Mouse (Mus musculus) T-helper 2 cell (primary cell): ENCODE results near the gene Tbc1d22a.

ENCODE experiments used
- in situ Hi-C: fragments of 300-600 bp; cut with MboI, MseI; formaldehyde crosslinking; loops from one replicate; pipeline ENCODE4 v1.15.1; 2025; ENCODE audit warnings: high pct_unique_total_duplicates

Gene Tbc1d22a

GRCm38 (mm10) chr15:86231831-86232512, 17.7 kb downstream of the Tbc1d22a start:
- in situ Hi-C loops = no loop called here

- in situ Hi-C loops = no loop called here
Measured at GRCm38 (mm10) chr15:86234001-86234400, 19.7 kb downstream of the Tbc1d22a start.

- in situ Hi-C loops = no loop called here
Measured at GRCm38 (mm10) chr15:86234517-86235441, 20.5 kb downstream of the Tbc1d22a start.

- in situ Hi-C loops = no loop called here
Measured at GRCm38 (mm10) chr15:86236252-86236651, 22.0 kb downstream of the Tbc1d22a start.

GRCm38 (mm10) chr15:86238076-86238475, 23.8 kb downstream of the Tbc1d22a start:
- in situ Hi-C loops = no loop called here

- in situ Hi-C loops = no loop called here
Measured at GRCm38 (mm10) chr15:86239068-86239467, 24.8 kb downstream of the Tbc1d22a start.

GRCm38 (mm10) chr15:86239801-86240200, 25.5 kb downstream of the Tbc1d22a start:
- in situ Hi-C loops = no loop called here

- in situ Hi-C loops = no loop called here
Measured at GRCm38 (mm10) chr15:86243708-86244107, 29.4 kb downstream of the Tbc1d22a start.

GRCm38 (mm10) chr15:86244380-86244779, 30.1 kb downstream of the Tbc1d22a start:
- in situ Hi-C loops = no loop called here

GRCm38 (mm10) chr15:86250269-86250668, 36.0 kb downstream of the Tbc1d22a start:
- in situ Hi-C loops = loop anchor here (10.0 kb wide), 1 partner anchor 155 kb away; no protein-coding TSS in a partner anchor

GRCm38 (mm10) chr15:86252130-86252529, 37.9 kb downstream of the Tbc1d22a start:
- in situ Hi-C loops = loop anchor here (10.0 kb wide), 1 partner anchor 153 kb away; no protein-coding TSS in a partner anchor

GRCm38 (mm10) chr15:86252684-86253083, 38.4 kb downstream of the Tbc1d22a start:
- in situ Hi-C loops = loop anchor here (10.0 kb wide), 1 partner anchor 152 kb away; no protein-coding TSS in a partner anchor

GRCm38 (mm10) chr15:86253411-86253810, 39.2 kb downstream of the Tbc1d22a start:
- in situ Hi-C loops = loop anchor here (10.0 kb wide), 1 partner anchor 151 kb away; no protein-coding TSS in a partner anchor

- in situ Hi-C loops = loop anchor here (10.0 kb wide), 1 partner anchor 149 kb away; no protein-coding TSS in a partner anchor
Measured at GRCm38 (mm10) chr15:86256201-86256600, 41.9 kb downstream of the Tbc1d22a start.

- in situ Hi-C loops = loop anchor here (10.0 kb wide), 1 partner anchor 148 kb away; no protein-coding TSS in a partner anchor
Measured at GRCm38 (mm10) chr15:86256728-86257179, 42.5 kb downstream of the Tbc1d22a start.

GRCm38 (mm10) chr15:86257916-86258685, 43.8 kb downstream of the Tbc1d22a start:
- in situ Hi-C loops = loop anchor here (10.0 kb wide), 1 partner anchor 147 kb away; no protein-coding TSS in a partner anchor

GRCm38 (mm10) chr15:86259233-86259632, 45.0 kb downstream of the Tbc1d22a start:
- in situ Hi-C loops = loop anchor here (10.0 kb wide), 1 partner anchor 146 kb away; no protein-coding TSS in a partner anchor

- in situ Hi-C loops = no loop called here
Measured at GRCm38 (mm10) chr15:86260111-86260510, 45.9 kb downstream of the Tbc1d22a start.

GRCm38 (mm10) chr15:86264389-86264788, 50.1 kb downstream of the Tbc1d22a start:
- in situ Hi-C loops = no loop called here

GRCm38 (mm10) chr15:86264803-86265202, 50.5 kb downstream of the Tbc1d22a start:
- in situ Hi-C loops = no loop called here

GRCm38 (mm10) chr15:86266975-86267374, 52.7 kb downstream of the Tbc1d22a start:
- in situ Hi-C loops = no loop called here
